Mouse (Mus musculus): ENCODE data around the gene Abi1.

GRCm38 (mm10) chr2:23041457-23041856 is 1.4 kb upstream of the Abi1 start:
- TF ChIP-seq CTCF (IDR thresholded peaks at IDR 0.05; ENCODE audit: insufficient read depth, low read depth, low read length) (no peak), POLR2A (IDR thresholded peaks at IDR 0.05; ENCODE audit: insufficient read depth, low read depth, low read length) (no peak)
